Mouse (Mus musculus) limb, embryonic 13.5 days (tissue): ENCODE measurements around the gene S1pr4. TPM values are rescaled to one million over a fixed set of nuclear protein-coding genes. Genes with fewer than 3 reads are reported as not detected.

Experiments
- ATAC-seq: fragments of 200-750 bp; cut with Nextera tagmentation; 2 replicates; pipeline ENCODE4 v1.8.0; 2017; ENCODE audit warnings: low read depth, moderate number of reproducible peaks, moderate TSS enrichment; ENCODE audit not compliant: low FRiP score
- H3K27ac ChIP-seq: fragments of 300-500 bp; sonication (generic); 2 replicates; pipeline ENCODE4 v1.5.1; 2015; ENCODE audit warnings: inconsistent platforms, mild to moderate bottlenecking, moderate library complexity
- H3K27me3 ChIP-seq: fragments of 300-500 bp; sonication (generic); 2 replicates; pipeline ENCODE4 v1.6.1; 2015; ENCODE audit warnings: mild to moderate bottlenecking, inconsistent platforms
- H3K36me3 ChIP-seq: fragments of 300-500 bp; sonication (generic); 2 replicates; pipeline ENCODE4 v1.6.1; 2015; ENCODE audit warnings: inconsistent platforms, mild to moderate bottlenecking, moderate library complexity
- H3K4me1 ChIP-seq: fragments of 300-500 bp; sonication (generic); 2 replicates; pipeline ENCODE4 v1.6.1; 2015; ENCODE audit warnings: inconsistent platforms
- H3K4me2 ChIP-seq: fragments of 300-500 bp; sonication (generic); replicated peaks from 2 replicates; pipeline ENCODE4 v1.6.1; 2015; ENCODE audit warnings: inconsistent platforms, mild to moderate bottlenecking, moderate library complexity
- H3K4me3 ChIP-seq: fragments of 300-500 bp; sonication (generic); 2 replicates; pipeline ENCODE4 v1.5.1; 2015; ENCODE audit warnings: moderate library complexity, mild to moderate bottlenecking, inconsistent platforms
- H3K9ac ChIP-seq: fragments of 300-500 bp; sonication (generic); 2 replicates; pipeline ENCODE4 v1.6.1; 2015; ENCODE audit warnings: mild to moderate bottlenecking, inconsistent platforms
- H3K9me3 ChIP-seq: fragments of 300-500 bp; sonication (generic); 2 replicates; pipeline ENCODE4 v1.6.1; 2016; ENCODE audit warnings: inconsistent platforms
- WGBS: fragments of 180-500 bp; shearing (Covaris S2); methylation state at CpG from one replicate; pipeline ENCODE4 v1.1.7; 2015; 5-methylcytosine and 5-hydroxymethylcytosine counted together
- polyA plus RNA-seq: library from polyadenylated mRNA; unstranded; fragments of >200 nt; fragmentation: Nextera tagmentation; extraction: Ambion mirVana; gene quantifications from 2 replicates; pipeline ENCODE4 v1.2.1, GENCODE M21; 2015

S1pr4 gene
- polyA plus RNA-seq, 1 experiment from 2014 or later, result 0.53 TPM

- H3K36me3 ChIP-seq, result no peaks in the 10 kb centered on the region
- no peak overlapping the region for H3K9ac ChIP-seq
- no peak for ATAC-seq
- H3K27ac ChIP-seq, result no peak overlapping the region
- H3K4me1 ChIP-seq, result peaks cover 10% of the 10 kb centered on the region
- H3K4me2 ChIP-seq, result no peak overlapping the region
- H3K4me3 ChIP-seq, result no peak overlapping the region
- no peaks in the 10 kb centered on the region for H3K9me3 ChIP-seq
- WGBS, result 58% methylated on average over 21 of the region's 21 CpGs
- H3K27me3 ChIP-seq, result peaks cover 100% of the 10 kb centered on the region
These were observed 40.5 kb downstream of the S1pr4 start for GRCm38 (mm10) chr10:81459399-81459798.

GRCm38 (mm10) chr10:81458267-81458666, 41.7 kb downstream of the S1pr4 start:
- Histone ChIP-seq H3K4me1 (peaks cover 6% of the 10 kb centered on the region; the same call in 1 of the 2 replicates), H3K4me3 (no peak overlapping the region), H3K27ac (no peak overlapping the region), H3K27me3 (peaks cover 100% of the 10 kb centered on the region), H3K4me2 (no peak overlapping the region), H3K9me3 (no peaks in the 10 kb centered on the region), H3K9ac (no peak overlapping the region), H3K36me3 (no peaks in the 10 kb centered on the region)
- ATAC-seq, result no peak
- WGBS, result 77% methylated on average over 6 of the region's 6 CpGs

- peaks cover 100% of the 10 kb centered on the region for H3K27me3 ChIP-seq
- no peaks in the 10 kb centered on the region for H3K9me3 ChIP-seq
- no peak overlapping the region for H3K9ac ChIP-seq
- no peak for ATAC-seq
- H3K36me3 ChIP-seq, result no peaks in the 10 kb centered on the region
- H3K4me1 ChIP-seq, result peaks cover 11% of the 10 kb centered on the region
- H3K4me3 ChIP-seq, result no peak overlapping the region
- no peak overlapping the region for H3K27ac ChIP-seq
- WGBS, result 78% methylated on average over 8 of the region's 8 CpGs
- H3K4me2 ChIP-seq, result no peak overlapping the region
These were observed 42.3 kb downstream of the S1pr4 start for GRCm38 (mm10) chr10:81457624-81458023.

GRCm38 (mm10) chr10:81456983-81457563, 42.9 kb downstream of the S1pr4 start:
- Histone ChIP-seq H3K36me3 (no peaks in the 10 kb centered on the region), H3K9me3 (no peaks in the 10 kb centered on the region), H3K4me1 (peaks cover 15% of the 10 kb centered on the region), H3K27me3 (peaks cover 100% of the 10 kb centered on the region), H3K4me3 (no peak overlapping the region), H3K9ac (no peak overlapping the region), H3K27ac (no peak overlapping the region), H3K4me2 (no peak overlapping the region)
- no peak for ATAC-seq
- WGBS, result 49% methylated on average over 12 of the region's 12 CpGs

- Histone ChIP-seq H3K9ac (peak within 1 kb of the TSS; percentile 35), H3K4me2 (no peak within 1 kb of the TSS), H3K4me1 (peaks cover 10% of the 10 kb centered on the region), H3K27me3 (peaks cover 100% of the 10 kb centered on the region), H3K9me3 (no peaks in the 10 kb centered on the region), H3K36me3 (no peaks in the 10 kb centered on the region), H3K4me3 (no peak within 1 kb of the TSS), H3K27ac (no peak within 1 kb of the TSS)
- no peak for ATAC-seq
- WGBS, result 61% methylated on average over 28 of the region's 28 CpGs
These were observed 44.6 kb downstream of the S1pr4 start, which contains the start of gene Nfic for GRCm38 (mm10) chr10:81455181-81455895. Nfic (minus strand) TSS chr10:81455635.

- H3K4me2 ChIP-seq, result no peak overlapping the region
- H3K36me3 ChIP-seq, result no peaks in the 10 kb centered on the region
- no peak overlapping the region for H3K4me3 ChIP-seq
- peaks cover 89% of the 10 kb centered on the region for H3K27me3 ChIP-seq
- 70% methylated on average over 2 of the region's 2 CpGs for WGBS
- H3K9me3 ChIP-seq, result no peaks in the 10 kb centered on the region
- H3K27ac ChIP-seq, result no peak overlapping the region
- no peak overlapping the region for H3K9ac ChIP-seq
- peaks cover 10% of the 10 kb centered on the region; the same call in 1 of the 2 replicates for H3K4me1 ChIP-seq
- no peak for ATAC-seq
These were observed 45.8 kb downstream of the S1pr4 start for GRCm38 (mm10) chr10:81454106-81454505.

GRCm38 (mm10) chr10:81452947-81453288, 47.0 kb downstream of the S1pr4 start:
- no peak overlapping the region for H3K9ac ChIP-seq
- WGBS, result 3% methylated on average over 14 of the region's 14 CpGs
- H3K4me2 ChIP-seq, result peak overlapping the region; percentile 23; the same call in 1 of the 2 replicates

GRCm38 (mm10) chr10:81452237-81452946, 47.5 kb downstream of the S1pr4 start:
- H3K9ac ChIP-seq, result peak overlapping the region; percentile 50
- WGBS, result 9% methylated on average over 36 of the region's 36 CpGs
- H3K4me3 ChIP-seq, result peak overlapping the region; percentile 12; the same call in 1 of the 2 replicates
- H3K4me2 ChIP-seq, result peak overlapping the region; percentile 23; the same call in 1 of the 2 replicates
- no peak overlapping the region for H3K27ac ChIP-seq
- no peaks in the 10 kb centered on the region for H3K9me3 ChIP-seq
- no peaks in the 10 kb centered on the region for H3K36me3 ChIP-seq
- peaks cover 10% of the 10 kb centered on the region; the same call in 1 of the 2 replicates for H3K4me1 ChIP-seq
- 0 out of 2 replicates have a peak, but pooled peaks have one; percentile 6 for ATAC-seq
- peaks cover 72% of the 10 kb centered on the region for H3K27me3 ChIP-seq

More at GRCm38 (mm10) chr10:81452947-81453288, 47.0 kb downstream of the S1pr4 start:
- Histone ChIP-seq H3K27ac (no peak overlapping the region), H3K4me1 (peaks cover 10% of the 10 kb centered on the region; the same call in 1 of the 2 replicates), H3K36me3 (no peaks in the 10 kb centered on the region), H3K4me3 (no peak overlapping the region), H3K27me3 (peaks cover 77% of the 10 kb centered on the region), H3K9me3 (no peaks in the 10 kb centered on the region)
- no peak for ATAC-seq

GRCm38 (mm10) chr10:81451365-81451745, 48.6 kb downstream of the S1pr4 start:
- no peaks in the 10 kb centered on the region for H3K9me3 ChIP-seq
- peaks cover 61% of the 10 kb centered on the region for H3K27me3 ChIP-seq
- H3K27ac ChIP-seq, result no peak overlapping the region
- no peak for ATAC-seq
- no peak overlapping the region for H3K4me3 ChIP-seq
- peaks cover 10% of the 10 kb centered on the region; the same call in 1 of the 2 replicates for H3K4me1 ChIP-seq
- no peaks in the 10 kb centered on the region for H3K36me3 ChIP-seq
- H3K9ac ChIP-seq, result peak overlapping the region; percentile 25; the same call in 1 of the 2 replicates
- WGBS, result 65% methylated on average over 6 of the region's 6 CpGs
- no peak overlapping the region for H3K4me2 ChIP-seq

- Histone ChIP-seq H3K4me3 (no peak overlapping the region), H3K27me3 (peaks cover 56% of the 10 kb centered on the region), H3K4me1 (peaks cover 10% of the 10 kb centered on the region; the same call in 1 of the 2 replicates), H3K4me2 (no peak overlapping the region), H3K9ac (peak overlapping the region; percentile 25; the same call in 1 of the 2 replicates), H3K9me3 (no peaks in the 10 kb centered on the region), H3K36me3 (no peaks in the 10 kb centered on the region), H3K27ac (no peak overlapping the region)
- 54% methylated on average over 9 of the region's 9 CpGs for WGBS
- ATAC-seq, result no peak
These were observed 49.1 kb downstream of the S1pr4 start for GRCm38 (mm10) chr10:81450641-81451364.

- Histone ChIP-seq H3K4me1 (peaks cover 10% of the 10 kb centered on the region; the same call in 1 of the 2 replicates), H3K4me3 (no peak overlapping the region), H3K9me3 (no peaks in the 10 kb centered on the region), H3K36me3 (no peaks in the 10 kb centered on the region), H3K9ac (no peak overlapping the region), H3K27me3 (peaks cover 49% of the 10 kb centered on the region), H3K27ac (no peak overlapping the region), H3K4me2 (no peak overlapping the region)
- WGBS, result under 1% methylated on average over 7 of the region's 7 CpGs
- peak; percentile 67; the same call in 1 of the 2 replicates for ATAC-seq
These were observed 49.8 kb downstream of the S1pr4 start for GRCm38 (mm10) chr10:81450140-81450539.
